Mouse (Mus musculus) heart, adult 8-10 months (tissue): Measurements from ENCODE around the gene Cd302. TPM values are rescaled to one million over a fixed set of nuclear protein-coding genes. Genes with fewer than 3 reads are reported as not detected.

Experiments used
- DNase-seq: peaks from one replicate; pipeline ENCODE4 v3.0.0; 2022; ENCODE audit warnings: low spot score
- total RNA-seq, 4 experiments: library from RNA; stranded (reverse); gene quantifications; 2 replicates each; pipeline ENCODE4 v1.2.4; 2022

Cd302 gene
- total RNA-seq, 4 experiments from 2014 or later: 8.1 to 9.3 (median 8.9) TPM

DNA sequence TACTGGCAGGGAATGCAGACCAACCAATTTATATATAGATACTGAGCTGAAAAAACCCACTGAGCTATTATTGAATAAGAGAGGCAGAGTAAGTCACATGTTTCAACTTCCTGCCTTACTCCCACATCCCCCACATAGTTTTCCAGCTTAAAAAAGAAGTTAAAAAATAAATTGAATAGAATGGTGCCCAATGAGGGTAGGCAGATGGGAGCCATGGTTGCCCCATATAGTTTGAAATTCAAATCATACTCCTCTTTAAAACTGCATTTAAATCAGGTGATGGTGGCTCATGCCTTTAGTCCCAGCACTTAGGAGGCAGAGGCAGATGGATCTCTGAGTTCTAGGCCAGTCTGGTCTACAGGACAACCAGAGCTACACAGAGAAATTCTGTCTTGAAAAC, 30.8 kb downstream of the Cd302 start:
- no peak for DNase-seq

DNA sequence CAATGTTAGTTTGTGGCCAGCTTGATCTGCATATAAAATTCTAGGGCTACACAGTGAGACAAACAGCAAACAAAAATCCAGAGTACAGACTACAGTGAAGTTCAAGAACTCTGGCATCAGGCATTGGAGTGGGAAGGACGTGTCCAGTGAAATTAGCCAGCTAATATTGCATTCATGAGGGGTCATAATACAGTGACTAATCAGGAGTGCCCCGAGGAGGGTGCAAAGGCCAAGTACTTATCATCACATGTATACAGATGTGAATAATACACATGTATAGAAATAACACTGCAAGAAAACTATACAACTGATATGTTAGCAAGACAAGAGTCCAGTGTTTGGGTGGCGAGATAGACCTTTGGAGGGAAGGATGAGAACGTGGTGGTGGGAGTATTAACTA, 31.5 kb downstream of the Cd302 start:
- no peak for DNase-seq

DNA sequence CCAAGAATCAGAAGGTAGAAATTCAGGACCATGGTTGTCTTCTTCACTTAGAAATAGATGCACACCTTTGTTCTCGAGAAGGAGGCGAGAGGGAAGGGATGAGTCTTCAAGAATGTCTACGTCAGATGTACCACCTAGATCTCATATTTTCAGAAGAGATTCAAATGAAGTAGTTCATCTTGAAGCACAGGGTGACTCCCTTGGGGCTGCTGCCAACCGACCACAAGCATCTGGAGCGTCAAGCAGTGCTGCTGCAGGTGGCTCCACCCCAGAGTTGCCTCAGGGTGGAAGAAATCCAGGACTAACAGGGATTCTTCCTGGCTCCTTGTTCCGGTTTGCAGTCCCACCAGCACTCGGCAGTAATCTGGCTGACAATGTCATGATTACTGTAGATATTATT, 49.8 kb downstream of the Cd302 start:
- no peak for DNase-seq

DNA sequence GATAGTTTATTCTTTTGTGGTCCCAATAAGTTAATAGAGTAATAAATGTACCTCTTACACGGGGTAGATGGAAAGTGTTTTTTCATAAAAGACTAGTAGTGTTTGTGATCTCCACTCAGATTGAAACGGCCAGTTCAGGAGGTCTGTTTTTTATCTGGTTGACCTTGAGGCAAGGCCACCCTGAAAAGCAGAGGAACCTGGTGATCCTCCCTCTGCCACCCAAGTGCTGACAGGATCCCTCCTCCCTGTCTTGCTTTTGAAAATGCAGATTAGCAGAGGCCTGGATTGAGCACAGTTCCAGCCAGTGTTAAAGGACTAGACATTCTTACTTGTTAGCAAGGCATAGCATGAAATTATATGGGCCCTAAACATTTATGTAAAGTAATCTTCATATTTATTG, 51.1 kb downstream of the Cd302 start:
- no peak for DNase-seq

DNA sequence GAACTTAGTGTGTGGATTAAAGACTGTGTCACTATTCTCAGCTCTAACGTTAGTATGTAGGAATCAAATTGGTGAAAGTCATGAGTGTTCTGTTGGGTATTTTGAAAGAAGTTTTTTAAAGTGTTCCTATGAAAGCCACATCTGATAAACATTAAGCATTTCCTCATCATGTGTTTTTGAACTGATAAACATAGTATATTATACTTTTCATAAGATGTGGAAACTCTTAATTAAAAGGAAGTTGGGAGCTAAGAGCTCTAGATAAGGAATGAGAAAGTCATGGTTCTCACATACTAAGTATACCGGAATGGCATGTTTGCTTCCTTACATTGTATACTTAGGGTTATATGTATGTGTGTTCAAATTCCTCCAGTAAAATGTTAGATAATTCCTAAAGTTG, 53.9 kb downstream of the Cd302 start:
- no peak for DNase-seq

DNA sequence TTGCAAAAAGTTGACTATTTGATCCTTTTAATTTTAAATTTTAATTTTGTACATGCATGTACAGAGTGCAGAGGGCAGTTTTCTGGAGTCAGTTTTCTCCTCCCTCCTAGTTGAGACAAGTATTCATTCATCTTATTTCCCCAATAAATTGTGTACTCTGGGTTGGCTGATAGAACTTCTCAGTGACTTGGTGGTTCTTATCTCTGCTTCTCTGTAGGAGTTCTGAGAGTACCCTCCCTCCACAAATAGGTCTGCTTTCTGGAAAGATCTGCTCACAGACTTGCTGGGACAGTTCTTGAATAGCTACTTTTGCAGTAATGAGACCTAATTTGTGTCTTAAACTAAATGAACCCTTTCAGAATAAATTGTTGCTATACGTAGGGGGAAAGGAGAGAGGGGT, 55.8 kb downstream of the Cd302 start:
- DNase-seq: no peak

DNA sequence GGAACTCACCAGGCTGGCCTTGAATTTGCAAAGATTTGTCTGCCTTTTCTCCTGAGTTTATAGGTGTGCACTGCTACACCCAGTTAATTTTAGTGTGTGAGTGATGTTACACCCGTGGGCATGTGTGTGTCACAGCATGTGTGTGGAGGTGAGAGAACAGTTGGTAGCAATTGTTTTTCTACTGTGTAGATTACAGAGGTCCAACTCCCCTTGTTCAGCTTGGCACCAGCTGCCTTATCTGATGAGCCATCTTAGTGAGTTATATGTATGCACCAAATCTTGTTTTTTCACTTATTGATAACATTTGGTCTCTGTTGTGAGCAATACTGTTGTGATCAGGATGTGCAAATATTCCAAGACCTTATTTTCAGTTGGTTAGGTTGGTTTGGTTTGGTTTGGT, 60.8 kb downstream of the Cd302 start:
- DNase-seq: no peak

DNA sequence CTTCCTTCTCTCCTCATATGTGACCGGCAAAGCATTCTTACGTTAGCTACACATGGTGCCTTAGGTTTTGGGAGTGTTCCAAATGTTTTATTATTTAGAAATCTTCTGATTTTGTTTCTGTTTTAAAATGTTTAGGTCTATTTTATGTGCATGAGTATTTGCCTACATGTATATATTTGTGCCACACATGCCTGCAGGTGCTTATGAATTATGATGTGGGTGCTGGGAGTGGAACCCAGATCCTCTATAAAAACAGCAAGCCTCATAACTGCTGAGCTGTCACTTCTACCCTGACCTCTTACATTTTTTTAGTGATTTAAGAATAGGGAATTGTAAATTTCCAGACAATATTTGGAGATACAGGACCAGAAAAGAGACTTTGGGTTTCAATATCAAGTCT, 62.3 kb downstream of the Cd302 start:
- DNase-seq: no peak

DNA sequence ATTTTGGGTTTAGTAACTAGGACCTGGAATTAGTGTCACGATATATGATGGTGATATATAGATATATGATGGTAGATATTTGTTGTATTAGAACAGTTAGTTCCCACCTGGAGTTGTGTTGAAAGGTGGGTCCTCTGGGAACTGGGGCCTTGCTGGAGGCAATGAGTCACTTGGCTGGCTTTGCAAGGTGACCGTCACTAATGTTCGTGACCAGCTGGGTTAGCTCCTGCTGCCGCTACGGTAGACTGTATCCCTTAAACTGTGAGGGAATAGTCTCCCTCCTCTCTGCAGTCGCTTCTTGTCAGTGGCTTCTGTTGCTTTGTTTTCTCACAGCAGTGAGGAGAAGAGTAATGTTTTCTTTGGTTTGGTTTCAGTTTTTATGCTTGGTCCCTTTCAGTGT, 63.1 kb downstream of the Cd302 start:
- no peak for DNase-seq

DNA sequence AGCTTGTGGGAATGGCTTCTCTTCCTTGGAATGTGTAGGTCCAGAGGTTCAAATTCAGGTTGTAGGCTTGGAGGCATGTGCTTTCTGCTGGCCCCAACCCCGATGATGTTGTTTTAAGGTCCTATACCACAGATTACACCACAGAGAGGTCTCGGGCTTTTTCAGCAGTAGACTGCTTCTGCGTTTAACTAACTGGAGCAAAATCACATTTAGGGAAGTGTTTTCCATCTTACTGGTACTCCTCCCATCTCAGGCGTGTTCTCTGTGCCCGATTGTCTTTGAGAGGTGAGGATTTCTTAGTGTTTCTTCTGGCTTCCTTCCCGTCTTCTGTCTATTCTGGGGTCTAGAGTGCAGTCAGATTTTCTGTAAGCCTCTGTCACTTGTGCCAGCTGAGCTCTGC, 66.7 kb downstream of the Cd302 start:
- no peak for DNase-seq

DNA sequence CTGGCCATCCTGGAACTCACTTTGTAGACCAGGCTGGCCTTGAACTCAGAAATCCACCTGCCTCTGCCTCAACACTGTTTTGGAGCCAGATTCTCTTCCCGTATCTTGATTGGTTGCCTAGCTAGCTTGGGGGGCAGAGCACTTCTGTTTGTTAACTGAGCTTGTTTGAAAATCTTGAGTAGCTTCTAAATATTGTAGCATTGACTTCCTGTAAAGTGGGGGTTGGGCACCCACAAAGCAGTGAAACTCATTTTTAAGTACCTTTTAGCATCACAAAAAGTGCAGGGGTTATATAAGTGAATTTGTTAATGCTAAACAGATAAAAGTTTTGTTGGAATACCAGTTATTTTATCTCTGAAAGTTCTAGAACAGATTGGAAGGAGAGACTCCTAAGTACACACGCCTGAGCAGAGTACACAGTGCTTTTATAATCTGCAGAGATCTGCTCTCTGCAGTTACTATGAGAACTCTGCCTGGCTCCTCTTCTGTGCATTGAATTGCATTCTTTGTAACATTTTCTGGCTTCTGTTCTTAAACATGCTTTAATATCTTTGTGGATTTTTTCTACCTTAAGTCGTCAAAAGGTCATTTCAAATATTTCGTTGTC, 67.6 kb downstream of the Cd302 start:
- no peak for DNase-seq

DNA sequence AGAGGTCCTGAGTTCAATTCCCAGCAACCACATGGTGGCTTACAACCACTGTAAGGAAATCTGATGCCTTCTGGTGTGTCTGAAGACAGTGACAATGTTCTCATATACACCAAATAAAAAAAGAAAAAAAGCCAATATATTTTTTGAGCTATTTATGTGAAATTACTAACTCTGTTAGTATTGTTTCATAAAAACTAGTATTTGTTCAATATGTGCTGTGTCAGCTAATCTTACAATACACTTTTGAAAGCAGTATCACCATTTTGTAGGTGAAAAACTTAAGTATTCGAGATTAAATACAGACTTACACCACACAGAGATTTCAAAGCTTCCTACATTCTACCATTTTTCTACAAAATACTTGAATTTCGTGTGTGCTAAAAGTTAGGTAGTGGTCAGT, 69.6 kb downstream of the Cd302 start:
- no peak for DNase-seq

DNA sequence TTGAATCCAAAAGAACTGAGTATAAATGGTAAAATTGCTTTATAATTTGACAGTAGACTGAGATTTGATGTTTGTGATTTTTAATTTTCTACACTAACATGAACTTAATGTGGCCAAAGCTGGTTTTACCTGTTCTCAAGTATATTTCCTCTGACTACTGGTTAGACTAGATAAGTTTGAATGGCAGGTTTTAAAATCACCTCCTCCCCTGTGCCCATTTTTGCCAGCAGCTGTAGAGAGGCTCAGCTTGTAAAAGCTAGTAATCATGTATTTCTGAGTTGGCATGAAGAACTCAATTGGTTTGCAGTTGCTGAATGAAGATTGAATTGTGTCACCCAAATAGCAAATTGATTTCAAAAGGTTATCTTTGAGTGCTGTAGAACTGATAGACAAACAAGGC, 71.8 kb downstream of the Cd302 start:
- DNase-seq: no peak

DNA sequence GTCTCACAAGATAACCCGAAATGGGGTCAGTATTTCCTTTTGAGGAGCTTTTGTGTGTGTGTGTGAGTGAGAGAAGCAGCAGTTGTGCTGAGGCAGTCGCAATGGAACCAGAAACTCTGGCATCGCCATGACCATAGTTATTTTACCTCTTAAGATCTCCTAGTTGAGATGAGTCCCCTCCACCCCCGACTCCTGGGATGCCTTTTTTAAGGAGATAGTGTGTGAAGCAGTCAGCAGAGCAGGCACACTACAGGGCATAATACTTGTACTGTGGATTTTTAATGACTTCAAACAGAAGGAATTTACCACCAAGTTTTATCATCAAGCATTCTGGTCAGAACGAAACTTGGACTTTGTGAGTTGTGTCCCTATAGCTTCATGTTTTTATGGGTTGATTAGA, 73.5 kb downstream of the Cd302 start:
- DNase-seq: no peak

DNA sequence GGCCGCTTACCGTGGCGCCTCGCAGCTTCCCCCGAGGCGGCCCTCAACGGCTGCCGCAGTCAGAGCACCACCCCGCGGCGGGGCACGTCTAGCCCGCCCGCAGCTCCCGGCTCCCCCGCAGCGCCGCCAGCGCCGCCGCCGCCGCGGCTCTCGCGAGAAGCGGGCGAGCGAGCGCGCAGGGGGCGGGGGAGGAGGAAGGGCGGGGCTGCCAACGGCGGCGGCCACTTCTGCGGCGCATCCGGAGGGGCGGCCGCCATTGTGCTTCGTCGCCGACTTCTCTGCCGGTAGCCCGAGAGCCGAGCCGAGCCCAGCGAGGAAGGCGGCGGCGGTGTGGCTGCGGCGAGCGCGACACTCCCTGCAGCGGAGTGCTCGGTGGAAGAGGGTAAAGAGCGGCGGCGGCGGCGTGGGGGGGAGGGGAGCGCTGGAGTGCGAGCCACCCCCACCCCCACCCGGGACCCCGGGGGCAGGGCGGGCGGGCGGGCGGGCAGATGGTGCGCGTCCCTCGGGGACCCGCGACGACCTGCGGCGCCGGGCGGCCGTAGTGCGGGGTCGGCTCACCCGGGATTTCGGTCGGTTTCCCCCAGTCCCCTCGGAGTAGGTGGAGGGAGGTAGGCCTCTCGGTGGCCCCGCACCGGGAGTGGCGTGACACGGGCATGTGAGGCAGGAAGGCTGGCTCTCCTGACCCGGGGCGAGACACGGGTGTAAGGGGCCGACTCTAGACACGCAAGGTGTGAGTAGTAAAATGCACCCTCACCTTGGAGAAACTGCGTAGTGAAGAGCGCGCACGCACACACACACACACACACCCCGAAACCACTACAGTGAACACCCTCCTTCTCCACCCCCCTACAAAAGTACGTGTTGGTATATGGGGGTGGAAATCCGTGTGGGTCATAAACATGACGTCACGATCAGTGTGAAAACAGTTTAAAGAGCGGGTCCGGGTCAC, 74.3 kb downstream of the Cd302 start, which contains the start of the genes Baz2b and March7:
TSS of gene Baz2b (minus strand) at position 137 of the 949 bp plus-strand sequence.
TSS of gene March7 (plus strand) at position 185 of the 949 bp plus-strand sequence.
- DNase-seq: peak; percentile 74

DNA sequence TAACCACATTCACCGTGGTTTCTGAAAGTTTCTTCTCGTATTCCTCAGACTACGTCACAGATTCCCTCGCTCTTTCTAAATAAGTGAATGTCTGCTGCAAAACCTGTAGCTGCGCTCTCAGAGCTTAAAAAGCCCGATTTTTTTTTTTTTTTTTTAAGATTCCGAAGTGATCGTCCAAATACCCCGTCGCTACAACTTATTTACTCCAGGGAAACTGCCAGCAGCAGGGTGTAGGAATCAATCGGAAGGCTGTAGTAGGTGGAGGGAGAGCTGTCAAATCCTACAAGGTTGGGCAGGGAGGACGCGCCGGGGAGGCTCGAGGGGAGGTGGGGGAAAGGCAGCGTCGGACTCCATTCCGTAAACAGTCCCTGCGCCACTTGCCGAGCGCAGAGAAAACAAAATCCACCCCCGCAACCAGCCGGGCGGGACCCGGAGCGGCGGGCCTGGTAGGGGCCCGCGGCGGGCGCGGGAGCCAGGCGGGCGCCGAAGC, 75.1 kb downstream of the Cd302 start:
- peak; percentile 42 for DNase-seq

DNA sequence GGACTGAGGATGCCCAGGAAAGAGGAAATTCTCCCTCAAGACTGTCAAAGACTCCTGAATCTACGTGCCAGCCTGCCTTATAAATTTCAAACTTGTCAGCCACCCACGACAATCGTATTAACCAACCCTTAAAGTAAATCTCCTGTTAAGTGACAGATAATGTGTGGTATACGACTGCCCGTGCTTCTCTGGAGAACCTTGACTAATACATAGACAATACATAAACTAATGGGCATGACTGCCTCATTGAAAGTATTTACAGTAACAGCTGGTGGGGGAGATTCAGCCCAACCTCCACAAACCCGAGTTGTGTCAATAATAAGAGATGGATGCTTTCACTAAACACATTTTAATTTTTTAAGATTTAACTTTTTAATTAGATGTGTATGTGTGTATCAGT, 78.5 kb downstream of the Cd302 start:
- no peak for DNase-seq

DNA sequence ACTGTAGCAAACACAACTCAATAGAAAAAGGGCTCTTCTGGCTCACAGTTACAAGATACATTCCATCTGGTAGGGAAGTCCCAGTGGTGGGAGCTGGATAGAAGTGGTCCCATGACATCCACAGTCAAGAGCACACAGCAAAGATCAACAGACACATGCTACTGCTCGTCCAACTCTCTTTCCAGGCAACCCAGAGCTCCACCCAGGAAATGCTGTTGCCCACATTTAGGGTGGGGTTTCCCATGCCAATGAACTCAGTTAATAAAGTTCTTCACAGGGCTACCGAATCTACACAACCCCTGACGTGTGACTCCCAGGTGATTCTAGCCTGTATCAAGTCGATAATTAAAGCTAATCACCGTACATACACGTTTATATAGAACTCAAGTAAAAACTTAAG, 80.1 kb downstream of the Cd302 start:
- no peak for DNase-seq

DNA sequence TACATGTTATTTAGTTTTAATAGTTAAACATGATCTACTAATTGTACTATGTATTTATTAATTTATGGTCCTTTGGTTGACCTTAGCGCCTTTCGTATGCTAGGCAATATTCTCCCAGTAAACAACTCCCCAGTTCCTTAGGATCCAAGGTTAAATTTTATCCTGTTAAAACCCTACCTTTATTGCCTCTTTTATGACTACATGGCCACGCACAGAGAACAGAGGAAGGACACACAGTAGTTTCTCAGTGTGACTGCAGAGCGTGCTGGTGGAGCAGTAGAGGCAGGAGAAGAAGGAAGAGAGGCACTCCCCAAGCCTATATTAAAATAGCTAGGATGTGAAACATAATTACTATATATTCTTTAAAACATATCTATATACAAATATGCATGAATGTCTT, 80.6 kb downstream of the Cd302 start:
- no peak for DNase-seq

DNA sequence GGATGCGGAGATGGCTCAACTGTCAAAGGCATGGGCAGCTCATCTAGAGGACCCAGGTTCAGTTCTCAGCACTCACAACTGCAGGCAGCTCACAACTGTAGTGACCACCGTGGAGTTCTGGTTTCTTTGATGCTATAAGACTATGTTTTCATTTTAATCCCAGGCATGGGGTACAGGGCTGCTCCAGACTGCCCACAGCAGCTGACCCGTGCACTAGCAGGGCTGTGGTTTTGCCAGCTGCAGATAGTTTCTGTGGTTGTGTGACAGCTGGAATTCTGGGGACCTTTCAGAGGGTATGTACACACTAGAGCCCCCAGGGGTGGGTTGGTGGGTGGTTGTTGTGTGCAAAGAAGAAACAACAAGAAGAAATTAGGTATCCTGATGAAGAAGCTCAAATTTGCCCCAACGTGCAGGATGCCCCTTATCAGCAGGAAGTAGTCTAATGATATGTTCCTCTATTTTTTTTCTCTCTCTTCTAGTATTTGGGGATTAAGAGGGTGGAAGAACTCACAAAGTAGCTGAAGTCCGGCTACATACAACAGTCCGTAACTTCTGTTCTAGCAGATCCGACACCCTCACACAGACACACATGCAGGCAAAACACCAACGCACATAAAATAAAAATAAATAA, 81.3 kb downstream of the Cd302 start:
- no peak for DNase-seq
